Comparison of ENCODE assay signal across 14 mouse cellular contexts in genomic region chr4:130005593-130005992, GRCm38 (mm10). TPM values are rescaled to one million over a fixed set of nuclear protein-coding genes. Genes with fewer than 3 reads are reported as not detected.
DNase-seq lines count a peak whose midpoint lies in the region; ATAC-seq and TF ChIP-seq lines count a peak whose summit lies in the region.
"Had no signal": no experiment of that assay in that cellular context is flagged by ENCODE, and none has a peak within 500 bp of the region (broad histone marks: within the 10 kb centered on the region; RNA-seq: fewer than 3 reads in every experiment).

No protein-coding gene starts in this region.

- H3K4me1 ChIP-seq in ES-Bruce4 (ENCODE audit: control insufficient read depth, insufficient read depth, low read length), result peaks cover 7% of the 10 kb centered on the region
- no peaks in the 10 kb centered on the region; the same call in 1 of the 2 replicates for H3K4me1 ChIP-seq in embryonic facial prominence, embryonic 11.5 days (ENCODE audit: control insufficient read depth, insufficient read depth, low read length)

- H3K4me3 ChIP-seq in ES-Bruce4 (ENCODE audit: low read depth, low read length), result peak overlapping the region; percentile 77
- H3K4me3 ChIP-seq in embryonic facial prominence, embryonic 11.5 days (ENCODE audit: low read depth, low read length), result no peak overlapping the region
- H3K4me3 ChIP-seq: erythroblast, embryonic 14.5 days; megakaryocyte, embryonic 14.5 days; neural tube, embryonic 13.5 days had no signal

- H3K27ac ChIP-seq in ES-Bruce4 (ENCODE audit: insufficient read depth, low read length), result no peak overlapping the region
- no peak overlapping the region for H3K27ac ChIP-seq in embryonic facial prominence, embryonic 11.5 days (replicated peaks; ENCODE audit: low read depth, low read length)
- H3K27ac ChIP-seq: neural tube, embryonic 13.5 days had no signal

- no peak overlapping the region for H3K4me2 ChIP-seq in embryonic facial prominence, embryonic 11.5 days (ENCODE audit: low read depth, low read length)
- H3K4me2 ChIP-seq: neural tube, embryonic 13.5 days had no signal

- no peaks in the 10 kb centered on the region for H3K9me3 ChIP-seq in ES-Bruce4 (replicated peaks; ENCODE audit: control insufficient read depth, insufficient read depth, low read length, poor library complexity, severe bottlenecking)
- no peaks in the 10 kb centered on the region for H3K9me3 ChIP-seq in embryonic facial prominence, embryonic 11.5 days (replicated peaks; ENCODE audit: control insufficient read depth, low read length)
- H3K9me3 ChIP-seq: neural tube, embryonic 13.5 days had no signal

- no peak for ATAC-seq in embryonic facial prominence, embryonic 11.5 days (replicated peaks; ENCODE audit: insufficient number of reproducible peaks, low FRiP score, low TSS enrichment, low read depth)
- ATAC-seq: activated CD4-positive, CD25-positive, alpha-beta regulatory T cell, adult 4 months; CD4-positive, CD25-positive, alpha-beta regulatory T cell, adult 4 months had no signal

- 0 out of 2 replicates have a peak, but pooled peaks have one; percentile 24 for TF ChIP-seq EP300 in ES-Bruce4 (IDR thresholded peaks at IDR 0.05; ENCODE audit: insufficient read depth, low read depth, low read length)

- H3K36me3 ChIP-seq in ES-Bruce4 (ENCODE audit: control insufficient read depth, insufficient read depth, low read length, poor library complexity, severe bottlenecking), result no peaks in the 10 kb centered on the region
- H3K36me3 ChIP-seq in embryonic facial prominence, embryonic 11.5 days (replicated peaks; ENCODE audit: control insufficient read depth, insufficient read depth, low read depth, low read length), result no peaks in the 10 kb centered on the region

- peak; percentile 36 for DNase-seq in heart, postnatal 4 days
- no peak for DNase-seq in heart, adult 11 months
- peak; percentile 51 for DNase-seq in lung, postnatal 10 days
- DNase-seq in lung, postnatal 14 days, result no peak
- peak; percentile 41 for DNase-seq in embryonic facial prominence, embryonic 11.5 days (ENCODE audit: low spot score)
- DNase-seq in T-cell, adult 2 months (ENCODE audit: low spot score), result no peak
- no peak for DNase-seq in ovary, postnatal 10 days (ENCODE audit: low spot score)
- DNase-seq: thymus, adult 18-20 months had no signal

- TF ChIP-seq POLR2A in ES-Bruce4 (IDR thresholded peaks at IDR 0.05; ENCODE audit: insufficient read depth, low read length), result no peak

- peak; percentile 57 for TF ChIP-seq CTCF in ES-Bruce4 (IDR thresholded peaks at IDR 0.05; ENCODE audit: low read depth, low read length)

- H3K27me3 ChIP-seq in ES-Bruce4 (ENCODE audit: control insufficient read depth, insufficient read depth, low read length, poor library complexity, severe bottlenecking), result no peaks in the 10 kb centered on the region
- peaks cover 10% of the 10 kb centered on the region for H3K27me3 ChIP-seq in embryonic facial prominence, embryonic 11.5 days (ENCODE audit: control insufficient read depth, insufficient read depth, low read length)

- H3K9ac ChIP-seq in ES-Bruce4 (ENCODE audit: low read depth, poor library complexity, severe bottlenecking), result peak overlapping the region; percentile 23; the same call in 1 of the 2 replicates
- H3K9ac ChIP-seq in embryonic facial prominence, embryonic 11.5 days (replicated peaks; ENCODE audit: low read length), result no peak overlapping the region
- H3K9ac ChIP-seq: neural tube, embryonic 13.5 days had no signal

- WGBS in embryonic facial prominence, embryonic 11.5 days, result 51% methylated on average over 9 of the region's 9 CpGs

RNA-seq across cellular contexts. Expression of gene Adgrb2, which starts 20.9 kb away (rescaled TPM):
- 1 to 10 TPM; 5.5 to 6.6 TPM for total RNA-seq in heart, postnatal 4 days (2021)
- polyA plus RNA-seq in ES-Bruce4 (2011; ENCODE audit: insufficient read depth, insufficient read length, low read depth, missing spikeins), result 4.9 TPM in 2 replicates
- 2.1 and 2.2 TPM in 2 replicates for polyA plus RNA-seq in embryonic facial prominence, embryonic 11.5 days (2014; fragmentation: Nextera tagmentation; extraction: Ambion mirVana)
- polyA plus RNA-seq: erythroblast, embryonic 14.5 days had no signal

RNA-seq across cellular contexts. Expression of gene Col16a1, which starts 42.0 kb away (rescaled TPM):
- 10 to 100 TPM; 33.1 to 34.7 TPM for total RNA-seq in heart, postnatal 4 days (2021)
- polyA plus RNA-seq in ES-Bruce4 (2011; ENCODE audit: insufficient read depth, insufficient read length, low read depth, missing spikeins), result 2.0 and 3.6 TPM in 2 replicates
- 5.6 and 8.9 TPM in 2 replicates for polyA plus RNA-seq in embryonic facial prominence, embryonic 11.5 days (2014; fragmentation: Nextera tagmentation; extraction: Ambion mirVana)
- polyA plus RNA-seq: activated CD4-positive, CD25-positive, alpha-beta regulatory T cell, adult 4 months; CD4-positive, CD25-positive, alpha-beta regulatory T cell, adult 4 months; erythroblast, embryonic 14.5 days had no signal

Comparison
In these comparisons a context has a peak if more than half of its experiments do, and no peak if none do; other contexts are left out.
1. DNase-seq: peak in heart, postnatal 4 days (single experiment), lung, postnatal 10 days (single experiment) and embryonic facial prominence, embryonic 11.5 days (single experiment); none in heart, adult 11 months (single experiment), lung, postnatal 14 days (single experiment), T-cell, adult 2 months (single experiment) and ovary, postnatal 10 days (single experiment).